Mouse (Mus musculus): ENCODE data around the gene Mynn. TPM values are rescaled to one million over a fixed set of nuclear protein-coding genes. Genes with fewer than 3 reads are reported as not detected.

Mynn gene
- polyA plus RNA-seq, 1 experiment from 2014 or later = 25.6 TPM

DNA sequence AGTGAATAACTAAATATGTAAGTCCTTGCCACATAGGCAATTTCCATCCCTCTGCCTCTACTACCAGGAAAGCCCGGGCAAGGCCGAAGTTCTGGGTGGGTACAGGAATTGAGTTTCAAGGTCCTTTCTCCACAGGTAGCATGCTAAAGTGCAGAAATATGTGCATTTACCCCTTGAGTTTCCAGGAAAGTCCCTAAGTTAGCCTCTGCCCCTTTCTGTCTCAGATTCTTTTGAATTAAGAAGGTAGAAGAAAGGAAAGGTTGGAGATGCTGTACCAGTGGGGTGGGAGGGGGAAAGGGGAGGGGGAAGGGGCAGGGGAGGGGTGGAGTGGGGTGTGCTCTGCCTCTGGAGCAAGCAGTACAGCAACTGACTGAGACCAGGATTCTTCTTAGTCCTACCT is 46.6 kb downstream of the Mynn start:
- H3K27me3 ChIP-seq (ENCODE audit: insufficient read depth, poor library complexity, severe bottlenecking) = peaks cover 32% of the 10 kb centered on the region
- no peak overlapping the region for H3K4me3 ChIP-seq
- no peaks in the 10 kb centered on the region for H3K36me3 ChIP-seq
- H3K9me3 ChIP-seq = no peaks in the 10 kb centered on the region
- no peak overlapping the region for H3K27ac ChIP-seq
- H3K4me1 ChIP-seq = peaks cover 20% of the 10 kb centered on the region; the same call in 1 of the 2 replicates
- no peak for DNase-seq (ENCODE audit: low spot score)
- 95% methylated on average over 2 of the region's 2 CpGs for WGBS

GRCm38 (mm10) chr3:30650062-30650841 is 48.4 kb downstream of the Mynn start:
- H3K4me1 ChIP-seq = peaks cover 20% of the 10 kb centered on the region; the same call in 1 of the 2 replicates
- WGBS = under 1% methylated on average over 41 of the region's 41 CpGs
- peak overlapping the region; percentile 62 for H3K4me3 ChIP-seq
- DNase-seq (ENCODE audit: low spot score) = no peak
- peaks cover 32% of the 10 kb centered on the region for H3K27me3 ChIP-seq (ENCODE audit: insufficient read depth, poor library complexity, severe bottlenecking)
- H3K27ac ChIP-seq = no peak overlapping the region
- no peaks in the 10 kb centered on the region for H3K9me3 ChIP-seq
- no peaks in the 10 kb centered on the region for H3K36me3 ChIP-seq

DNA sequence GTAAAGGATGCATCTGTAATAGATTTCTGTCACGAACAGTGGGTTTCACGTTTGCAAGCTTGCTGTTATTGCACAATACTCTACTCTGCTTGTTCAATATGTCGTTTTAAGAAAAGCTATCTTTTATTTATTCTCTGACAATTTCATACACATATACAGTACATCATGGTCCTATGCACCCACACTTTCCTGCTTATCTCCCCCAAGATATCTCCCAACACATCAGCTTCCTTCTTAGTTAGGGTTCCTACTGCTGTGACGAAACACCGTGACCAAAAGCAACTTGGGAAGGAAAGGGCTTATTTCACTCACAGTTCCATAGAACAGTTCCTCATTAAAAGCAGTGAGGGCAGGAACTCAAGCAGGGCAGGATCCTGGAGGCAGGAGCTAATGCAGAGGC is 54.1 kb downstream of the Mynn start:
- no peak overlapping the region for H3K27ac ChIP-seq
- no peak overlapping the region for H3K4me3 ChIP-seq
- no peak for DNase-seq (ENCODE audit: low spot score)
- no peaks in the 10 kb centered on the region for H3K9me3 ChIP-seq
- H3K27me3 ChIP-seq (ENCODE audit: insufficient read depth, poor library complexity, severe bottlenecking) = peaks cover 12% of the 10 kb centered on the region; the same call in 1 of the 2 replicates
- no peaks in the 10 kb centered on the region for H3K4me1 ChIP-seq
- WGBS = 80% methylated on average over 5 of the region's 5 CpGs
- no peaks in the 10 kb centered on the region for H3K36me3 ChIP-seq

- H3K27ac ChIP-seq = no peak overlapping the region
- H3K4me3 ChIP-seq = no peak overlapping the region
- no peaks in the 10 kb centered on the region for H3K9me3 ChIP-seq
- DNase-seq (ENCODE audit: low spot score) = no peak
- WGBS = 79% methylated on average over 9 of the region's 9 CpGs
- H3K27me3 ChIP-seq (ENCODE audit: insufficient read depth, poor library complexity, severe bottlenecking) = no peaks in the 10 kb centered on the region
- no peaks in the 10 kb centered on the region for H3K4me1 ChIP-seq
- H3K36me3 ChIP-seq = no peaks in the 10 kb centered on the region
Observed at GRCm38 (mm10) chr3:30658486-30658885, 56.6 kb downstream of the Mynn start.

Other genes with a start within 250 kb of the Mynn start
- 28.4 and 40.3 TPM in 2 replicates for gene Mecom, start 54.1 kb upstream of the Mynn start, polyA plus RNA-seq (2016; fragmentation: Nextera tagmentation; extraction: Ambion mirVana)
- 0.07 TPM in 1 of 2 replicates, not detected in the other for gene Actrt3, start 2.1 kb upstream of the Mynn start, polyA plus RNA-seq (2016; fragmentation: Nextera tagmentation; extraction: Ambion mirVana)
- not detected in 2 replicates for gene Lrriq4, start 42.4 kb downstream of the Mynn start, polyA plus RNA-seq (2016; fragmentation: Nextera tagmentation; extraction: Ambion mirVana)
- 1.1 and 1.5 TPM in 2 replicates for gene Lrrc34, start 45.8 kb downstream of the Mynn start, polyA plus RNA-seq (2016; fragmentation: Nextera tagmentation; extraction: Ambion mirVana)
- not detected in 2 replicates for gene Lrrc31, start 97.8 kb downstream of the Mynn start, polyA plus RNA-seq (2016; fragmentation: Nextera tagmentation; extraction: Ambion mirVana)
- gene Samd7, start 144.2 kb downstream of the Mynn start, polyA plus RNA-seq (2016; fragmentation: Nextera tagmentation; extraction: Ambion mirVana) = not detected in 2 replicates
- gene Sec62, start 190.8 kb downstream of the Mynn start, polyA plus RNA-seq (2016; fragmentation: Nextera tagmentation; extraction: Ambion mirVana) = 39.4 and 47.6 TPM in 2 replicates

Data from heart, embryonic 10.5 days (tissue).